ENCODE assay signal across 8 mouse cellular contexts in genomic region chr4:133599116-133599515, GRCm38 (mm10). TPM values are rescaled to one million over a fixed set of nuclear protein-coding genes. Genes with fewer than 3 reads are reported as not detected.
DNase-seq lines count a peak whose midpoint lies in the region; ATAC-seq and TF ChIP-seq lines count a peak whose summit lies in the region.

No protein-coding gene starts in this region.

- DNase-seq in heart, postnatal 36 days, result no peak
- DNase-seq in ES-E14 (ENCODE audit: low read depth, low spot score), result no peak
- no peak for DNase-seq in hindbrain, embryonic 11.5 days (ENCODE audit: low spot score)
- DNase-seq in cerebellum, postnatal 36 days, result no peak
- no peak for DNase-seq in gastrocnemius, adult 18-20 months (ENCODE audit: low spot score)
- no peak for DNase-seq in kidney, adult 8-10 months

- peaks cover 9% of the 10 kb centered on the region for H3K36me3 ChIP-seq in heart, embryonic 13.5 days
- H3K36me3 ChIP-seq in ES-E14 (ENCODE audit: control insufficient read depth, insufficient read depth, low read length, poor library complexity, severe bottlenecking) (peaks cover 1% of the 10 kb centered on the region; the same call in 1 of the 2 replicates), macrophage (ENCODE audit: inconsistent target) (peaks cover 9% of the 10 kb centered on the region; the same call in 1 of the 2 replicates)
- H3K36me3 ChIP-seq in hindbrain, embryonic 11.5 days (ENCODE audit: control insufficient read depth, insufficient read depth, low read length), result no peaks in the 10 kb centered on the region

- peaks cover 22% of the 10 kb centered on the region for H3K4me1 ChIP-seq in heart, embryonic 13.5 days
- peaks cover 1 to 34% of the 10 kb centered on the region in 2 experiments; a peak in 2 of 4 replicates for H3K4me1 ChIP-seq in ES-E14 (ENCODE audit: control insufficient read depth in 2 of 2, insufficient read depth in 2 of 2, low read length in 2 of 2, poor library complexity in 1 of 2)
- H3K4me1 ChIP-seq in hindbrain, embryonic 11.5 days (replicated peaks; ENCODE audit: control insufficient read depth, insufficient read depth, low read length), result no peaks in the 10 kb centered on the region; the same call in 1 of the 2 replicates

- H3K9ac ChIP-seq in heart, embryonic 13.5 days, result peak overlapping the region; percentile 80
- peak overlapping the region; percentile 77 for H3K9ac ChIP-seq in ES-E14 (ENCODE audit: insufficient read depth, low read depth, low read length, poor library complexity, severe bottlenecking)
- peak overlapping the region; percentile 38; the same call in 1 of the 2 replicates for H3K9ac ChIP-seq in hindbrain, embryonic 11.5 days (ENCODE audit: low read depth, low read length)

- no peaks in the 10 kb centered on the region for H3K79me2 ChIP-seq in macrophage (ENCODE audit: inconsistent target)

- in situ Hi-C loops in ES-E14 (cut with MboI; ENCODE audit: low sequenced_read_pairs in 2 of 2, unreplicated experiment in 2 of 2), result loop anchor here in 1 of 2 experiments (25.0 kb wide), 1 partner anchor 238 kb away; no protein-coding TSS in a partner anchor

- peak overlapping the region; percentile 95 for H3K4me2 ChIP-seq in heart, embryonic 13.5 days
- peak overlapping the region; percentile 86 for H3K4me2 ChIP-seq in hindbrain, embryonic 11.5 days (replicated peaks; ENCODE audit: low read depth, low read length)

- peaks cover 60% of the 10 kb centered on the region for H3K27me3 ChIP-seq in heart, embryonic 13.5 days (replicated peaks)
- H3K27me3 ChIP-seq in hindbrain, embryonic 11.5 days (ENCODE audit: control insufficient read depth, insufficient read depth, low read length), result peaks cover 40% of the 10 kb centered on the region

- no peak overlapping the region for H3K27ac ChIP-seq in heart, embryonic 13.5 days (replicated peaks)
- H3K27ac ChIP-seq in ES-E14 (ENCODE audit: insufficient read depth, low read depth, low read length, poor library complexity, severe bottlenecking) (peak overlapping the region; percentile 86), macrophage (no peak overlapping the region)
- no peak overlapping the region for H3K27ac ChIP-seq in hindbrain, embryonic 11.5 days (ENCODE audit: low read depth, low read length)

- H3K9me3 ChIP-seq in heart, embryonic 13.5 days, result no peaks in the 10 kb centered on the region
- no peaks in the 10 kb centered on the region for H3K9me3 ChIP-seq in ES-E14 (ENCODE audit: control insufficient read depth, insufficient read depth, low read depth, low read length)
- no peaks in the 10 kb centered on the region for H3K9me3 ChIP-seq in hindbrain, embryonic 11.5 days (ENCODE audit: control insufficient read depth, low read length)

- peak overlapping the region; percentile 66 for H3K4me3 ChIP-seq in heart, embryonic 13.5 days
- H3K4me3 ChIP-seq in ES-E14 (ENCODE audit: insufficient read depth in 1 of 2, low read depth in 1 of 2, low read length in 2 of 2, poor library complexity in 1 of 2, severe bottlenecking in 1 of 2) (peak overlapping the region; percentile 62 to 72), macrophage (ENCODE audit: inconsistent target) (peak overlapping the region; percentile 44)
- H3K4me3 ChIP-seq in hindbrain, embryonic 11.5 days (ENCODE audit: low read depth, low read length), result peak overlapping the region; percentile 41

- ATAC-seq in heart, embryonic 13.5 days (ENCODE audit: extremely low read depth, insufficient number of reproducible peaks, low FRiP score, low TSS enrichment), result no peak
- ATAC-seq in hindbrain, embryonic 11.5 days (ENCODE audit: low FRiP score), result no peak

- intact Hi-C loops in heart, postnatal 36 days (cut with DNase I), result no loop called here

- 17% methylated on average over 7 of the region's 7 CpGs for WGBS in heart, embryonic 13.5 days
- WGBS in hindbrain, embryonic 11.5 days, result 32% methylated on average over 7 of the region's 7 CpGs
- 36% methylated on average over 7 of the region's 7 CpGs for WGBS in macrophage (ENCODE audit: missing documents)

TF ChIP-seq in ES-E14, 5 proteins besides CTCF, POLR2A, EP300 and RAD21:
- TF ChIP-seq ZNF384 (IDR thresholded peaks at IDR 0.05; ENCODE audit: low read depth, low read length) (no peak), MAFK (IDR thresholded peaks at IDR 0.05; ENCODE audit: insufficient read depth, low read depth, low read length) (no peak), ZC3H11A (IDR thresholded peaks at IDR 0.05; ENCODE audit: borderline replicate concordance, low read depth, low read length) (no peak), HCFC1 (IDR thresholded peaks at IDR 0.05; ENCODE audit: borderline replicate concordance, insufficient read depth, low read length) (no peak), CHD2 (IDR thresholded peaks at IDR 0.05; ENCODE audit: low read depth, low read length) (no peak)

RNA-seq across cellular contexts. Expression of gene Sfn, which starts 2.9 kb away (rescaled TPM):
- 1.2 and 2.9 TPM in 2 replicates for polyA plus RNA-seq in heart, embryonic 13.5 days (2015; fragmentation: Nextera tagmentation; extraction: Ambion mirVana)
- total RNA-seq in heart, postnatal 36 days (2021), result 1 to 10 TPM; 1.1 to 1.5 TPM
- 35.8 and 46.6 TPM in 2 replicates for total RNA-seq in ES-E14 (2012; rRNA removed)
- polyA plus RNA-seq in hindbrain, embryonic 11.5 days (2014; fragmentation: Nextera tagmentation; extraction: Ambion mirVana), result 19.5 and 29.6 TPM in 2 replicates
- total RNA-seq in macrophage (2018; cell fraction: chromatin; rRNA removed), result 10 to 100 TPM in 11 of 26 experiments, 1 to 10 TPM in 15; 5.2 to 18.2 (median 9.0) TPM
- total RNA-seq in macrophage (2018; cell fraction: cytosol; rRNA removed), result 1 to 10 TPM; 2.3 to 6.2 (median 4.7) TPM
- 10 to 100 TPM in 10 of 26 experiments, 1 to 10 TPM in 16; 6.7 to 14.4 (median 9.6) TPM for total RNA-seq in macrophage (2018; cell fraction: nucleus; rRNA removed)
- polyA plus RNA-seq in macrophage (2018), result 2.4 to 3.6 TPM (median 3.0 TPM) in 3 replicates
- 1 to 10 TPM in 1 of 2 experiments, under 1 TPM in 1; 0.91 to 1.7 TPM for total RNA-seq in gastrocnemius, adult 18-20 months (2021)

RNA-seq across cellular contexts. Expression of gene Gpn2, which starts 15.0 kb away (rescaled TPM):
- 11.2 and 12.8 TPM in 2 replicates for polyA plus RNA-seq in heart, embryonic 13.5 days (2015; fragmentation: Nextera tagmentation; extraction: Ambion mirVana)
- 1 to 10 TPM; 7.0 TPM for total RNA-seq in heart, postnatal 36 days (2021)
- total RNA-seq in ES-E14 (2012; rRNA removed), result 39.5 and 52.6 TPM in 2 replicates
- polyA plus RNA-seq in hindbrain, embryonic 11.5 days (2014; fragmentation: Nextera tagmentation; extraction: Ambion mirVana), result 25.9 and 29.3 TPM in 2 replicates
- total RNA-seq in macrophage (2018; cell fraction: chromatin; rRNA removed), result 10 to 100 TPM in 25 of 26 experiments, 1 to 10 TPM in 1; 9.3 to 25.8 (median 14.9) TPM
- total RNA-seq in macrophage (2018; cell fraction: cytosol; rRNA removed), result 10 to 100 TPM in 22 of 26 experiments, 1 to 10 TPM in 4; 8.6 to 15.0 (median 11.9) TPM
- 10 to 100 TPM in 24 of 26 experiments, 1 to 10 TPM in 2; 7.7 to 23.5 (median 16.5) TPM for total RNA-seq in macrophage (2018; cell fraction: nucleus; rRNA removed)
- 5.4 to 14.2 TPM (median 12.1 TPM) in 3 replicates for polyA plus RNA-seq in macrophage (2018)
- 1 to 10 TPM; 5.8 to 5.9 TPM for total RNA-seq in gastrocnemius, adult 18-20 months (2021)

RNA-seq across cellular contexts. Expression of gene Gpatch3, which starts 24.6 kb away (rescaled TPM):
- 5.0 and 5.3 TPM in 2 replicates for polyA plus RNA-seq in heart, embryonic 13.5 days (2015; fragmentation: Nextera tagmentation; extraction: Ambion mirVana)
- 1 to 10 TPM; 3.3 to 5.5 TPM for total RNA-seq in heart, postnatal 36 days (2021)
- total RNA-seq in ES-E14 (2012; rRNA removed), result 14.4 and 19.9 TPM in 2 replicates
- polyA plus RNA-seq in hindbrain, embryonic 11.5 days (2014; fragmentation: Nextera tagmentation; extraction: Ambion mirVana), result 6.9 and 8.9 TPM in 2 replicates
- 100 to 1,000 TPM in 3 of 26 experiments, 10 to 100 TPM in 23; 52.3 to 159 (median 67.1) TPM for total RNA-seq in macrophage (2018; cell fraction: chromatin; rRNA removed)
- total RNA-seq in macrophage (2018; cell fraction: cytosol; rRNA removed), result 10 to 100 TPM; 13.2 to 23.2 (median 17.6) TPM
- 10 to 100 TPM; 22.0 to 60.1 (median 38.5) TPM for total RNA-seq in macrophage (2018; cell fraction: nucleus; rRNA removed)
- polyA plus RNA-seq in macrophage (2018), result 13.9 to 16.6 TPM (median 14.8 TPM) in 3 replicates
- 1 to 10 TPM; 2.8 to 4.0 TPM for total RNA-seq in gastrocnemius, adult 18-20 months (2021)

RNA-seq across cellular contexts. Expression of gene Nr0b2, which starts 45.9 kb away (rescaled TPM):
- polyA plus RNA-seq in heart, embryonic 13.5 days (2015; fragmentation: Nextera tagmentation; extraction: Ambion mirVana), result 10.5 and 10.8 TPM in 2 replicates
- total RNA-seq in heart, postnatal 36 days (2021), result 10 to 100 TPM; 14.2 to 15.3 TPM
- total RNA-seq in ES-E14 (2012; rRNA removed), result 0.31 and 0.32 TPM in 2 replicates
- not detected in 2 replicates for polyA plus RNA-seq in hindbrain, embryonic 11.5 days (2014; fragmentation: Nextera tagmentation; extraction: Ambion mirVana)
- not detected for total RNA-seq in macrophage (2018; cell fraction: chromatin; rRNA removed)
- total RNA-seq in macrophage (2018; cell fraction: cytosol; rRNA removed), result under 1 TPM in 16 of 26 experiments, not detected in 10; 0.13 to 0.81 (median 0.26) TPM
- total RNA-seq in macrophage (2018; cell fraction: nucleus; rRNA removed), result under 1 TPM in 1 of 26 experiments, not detected in 25; 0.89 TPM
- 0.21 to 0.88 TPM in 2 of 3 replicates, not detected in the other for polyA plus RNA-seq in macrophage (2018)
- not detected for total RNA-seq in gastrocnemius, adult 18-20 months (2021)

RNA-seq across cellular contexts. Expression of gene Zdhhc18, which starts 50.8 kb away (rescaled TPM):
- 1.5 and 1.6 TPM in 2 replicates for polyA plus RNA-seq in heart, embryonic 13.5 days (2015; fragmentation: Nextera tagmentation; extraction: Ambion mirVana)
- total RNA-seq in heart, postnatal 36 days (2021), result 10 to 100 TPM; 17.2 to 17.3 TPM
- total RNA-seq in ES-E14 (2012; rRNA removed), result 39.0 and 55.8 TPM in 2 replicates
- 2.0 and 2.8 TPM in 2 replicates for polyA plus RNA-seq in hindbrain, embryonic 11.5 days (2014; fragmentation: Nextera tagmentation; extraction: Ambion mirVana)
- 100 to 1,000 TPM in 6 of 26 experiments, 10 to 100 TPM in 20; 33.1 to 176 (median 55.0) TPM for total RNA-seq in macrophage (2018; cell fraction: chromatin; rRNA removed)
- total RNA-seq in macrophage (2018; cell fraction: cytosol; rRNA removed), result 10 to 100 TPM; 12.1 to 36.4 (median 19.1) TPM
- total RNA-seq in macrophage (2018; cell fraction: nucleus; rRNA removed), result 100 to 1,000 TPM in 3 of 26 experiments, 10 to 100 TPM in 23; 29.4 to 155 (median 46.0) TPM
- polyA plus RNA-seq in macrophage (2018), result 15.6 to 22.3 TPM (median 19.4 TPM) in 3 replicates
- total RNA-seq in gastrocnemius, adult 18-20 months (2021), result 10 to 100 TPM; 24.1 to 35.7 TPM

Comparison
In these comparisons a context has a peak if more than half of its experiments do, and no peak if none do; other contexts are left out.
1. RNA of gene Sfn, which starts 2.9 kb away (total RNA-seq): 35.8 to 46.6 TPM in ES-E14; 0.91 to 1.7 TPM in gastrocnemius, adult 18-20 months and 1.1 to 1.5 TPM in heart, postnatal 36 days; every median in the first group is over 10 times any median in the second.
2. Peak in every context shown above with its lines, with median percentiles within 50 percentile points of each other: H3K4me3 ChIP-seq and H3K9ac ChIP-seq.